Mouse (Mus musculus): ENCODE data around the gene Olfr1042.
"Not testable (repeated sequence)": the region's sequence is repeated elsewhere in the genome, so short reads cannot be mapped to it uniquely, and the experiment has no call there.

Olfr1042 gene

GRCm38 (mm10) chr2:86161738-86162137 lies at the start of gene Olfr1042:
Olfr1042 (minus strand) TSS chr2:86161838.
- no peak for DNase-seq (ENCODE audit: low spot score in 2 of 2)

- no peak for DNase-seq (ENCODE audit: low spot score in 2 of 2)
Measured at GRCm38 (mm10) chr2:86202909-86203308, 41.3 kb upstream of the Olfr1042 start, which contains the start of gene Olfr1045. Olfr1045 (minus strand) TSS chr2:86203009.

GRCm38 (mm10) chr2:86195863-86196262 lies 34.2 kb upstream of the Olfr1042 start:
- no peak for DNase-seq (ENCODE audit: low spot score in 2 of 2)

- no peak for DNase-seq (ENCODE audit: low spot score in 2 of 2)
Measured at GRCm38 (mm10) chr2:86185583-86185982, 23.9 kb upstream of the Olfr1042 start, which contains the start of gene Olfr52. Olfr52 (minus strand) TSS chr2:86185683.

GRCm38 (mm10) chr2:86179950-86180349 lies 18.3 kb upstream of the Olfr1042 start:
- no peak for DNase-seq (ENCODE audit: low spot score in 2 of 2)

- DNase-seq (ENCODE audit: low spot score in 2 of 2) = no peak
Measured at GRCm38 (mm10) chr2:86177720-86178119, 16.1 kb upstream of the Olfr1042 start, which contains the start of gene Olfr1044. Olfr1044 (minus strand) TSS chr2:86177820.

- not testable (repeated sequence) for DNase-seq (ENCODE audit: low spot score in 2 of 2)
Measured at GRCm38 (mm10) chr2:86175422-86175821, 13.8 kb upstream of the Olfr1042 start.

- no peak for DNase-seq (ENCODE audit: low spot score in 2 of 2)
Measured at GRCm38 (mm10) chr2:86167422-86167821, 5.8 kb upstream of the Olfr1042 start, which contains the start of gene Olfr1043. Olfr1043 (minus strand) TSS chr2:86167522.

- no peak for DNase-seq (ENCODE audit: low spot score in 2 of 2)
Measured at GRCm38 (mm10) chr2:86146632-86147031, 15.0 kb downstream of the Olfr1042 start, which contains the start of gene Olfr1040. Olfr1040 (minus strand) TSS chr2:86146732.

GRCm38 (mm10) chr2:86135828-86136227 lies 25.8 kb downstream of the Olfr1042 start, which contains the start of gene Olfr1039:
Olfr1039 (minus strand) TSS chr2:86135928.
- DNase-seq (ENCODE audit: low spot score in 2 of 2) = no peak
